Mouse (Mus musculus): ENCODE measurements around the gene Rnf220. TPM values are rescaled to one million over a fixed set of nuclear protein-coding genes. Genes with fewer than 3 reads are reported as not detected.
A peak's percentile ranks its signal among the peaks of the same experiment; 100 is the strongest.

The Rnf220 gene
- polyA plus RNA-seq, 1 experiment from 2014 or later: 106 TPM

DNA sequence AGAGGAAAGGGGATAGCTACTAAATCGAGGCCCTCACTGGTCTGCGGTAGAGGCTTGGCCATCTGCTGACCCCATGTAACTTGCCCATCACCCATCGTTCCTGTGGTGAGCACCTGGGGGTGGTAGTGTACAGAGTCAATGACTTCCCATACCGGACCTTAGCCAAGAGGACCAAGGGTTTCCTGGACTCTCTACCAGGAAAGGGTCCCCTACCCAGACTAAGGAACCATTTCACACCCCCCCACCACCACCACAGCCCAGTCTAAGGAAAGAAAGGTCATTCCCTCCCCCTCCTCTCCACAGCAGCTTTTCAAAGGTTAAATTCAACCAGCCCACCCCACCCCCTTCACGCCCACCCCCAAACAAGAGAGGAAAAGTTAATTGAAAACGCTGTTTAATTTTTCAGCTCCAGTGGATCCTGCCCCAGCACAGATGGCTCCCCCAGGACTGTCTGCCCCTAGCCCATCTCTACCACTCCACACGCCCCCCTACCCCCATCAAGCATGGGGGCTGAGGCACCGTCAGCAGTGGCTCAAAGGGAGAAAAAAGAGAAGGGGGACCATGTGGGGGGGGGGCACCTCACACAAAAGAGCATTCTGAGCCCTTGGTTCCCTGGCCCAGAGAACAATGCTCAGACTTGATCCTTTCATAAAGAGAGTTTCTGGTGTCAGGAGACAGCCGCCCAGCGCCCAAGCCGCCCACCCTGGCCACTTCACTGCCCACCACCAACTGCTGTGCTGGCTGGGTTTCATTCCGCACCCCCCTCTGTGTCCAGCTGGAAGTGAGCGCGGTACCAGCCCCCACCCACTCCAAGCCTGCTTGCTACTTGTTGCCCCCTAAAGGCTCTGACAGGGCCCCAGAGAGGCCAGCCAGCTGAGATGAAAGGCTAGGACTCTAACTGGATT is 87.5 kb downstream of the Rnf220 start:
- peaks cover 16% of the 10 kb centered on the region for H3K27me3 ChIP-seq (ENCODE audit: low read depth, poor library complexity, severe bottlenecking)
- WGBS: 36% methylated on average over 14 of the region's 14 CpGs
- H3K4me1 ChIP-seq: peaks cover 89% of the 10 kb centered on the region
- no peaks in the 10 kb centered on the region for H3K9me3 ChIP-seq (replicated peaks)
- no peaks in the 10 kb centered on the region for H3K36me3 ChIP-seq
- peak overlapping the region; percentile 24 for H3K4me3 ChIP-seq
- DNase-seq (ENCODE audit: low spot score): peak; percentile 70
- H3K27ac ChIP-seq: peak overlapping the region; percentile 89

DNA sequence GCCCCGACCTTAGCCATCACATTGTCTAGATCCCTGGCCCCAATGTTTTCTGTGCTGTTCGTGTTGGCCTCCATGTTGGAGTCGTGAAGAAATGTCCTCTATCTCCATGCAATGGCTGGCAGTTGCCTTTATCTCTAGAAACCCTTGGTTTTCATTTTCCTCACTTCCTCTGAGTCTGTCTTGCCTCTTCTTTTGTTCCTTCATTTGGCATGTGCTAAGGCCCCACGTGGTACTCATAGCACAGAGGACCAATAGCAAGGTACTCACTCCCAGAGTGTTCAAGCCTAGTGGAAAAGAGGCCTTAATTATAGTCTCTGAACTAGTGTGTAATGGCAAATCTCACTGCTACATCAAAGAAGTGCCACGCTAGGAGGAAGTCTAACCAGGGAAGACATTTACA is 88.9 kb downstream of the Rnf220 start:
- Histone ChIP-seq H3K36me3 (no peaks in the 10 kb centered on the region), H3K4me1 (peaks cover 89% of the 10 kb centered on the region), H3K4me3 (no peak overlapping the region), H3K27me3 (ENCODE audit: low read depth, poor library complexity, severe bottlenecking) (peaks cover 16% of the 10 kb centered on the region), H3K9me3 (replicated peaks) (no peaks in the 10 kb centered on the region), H3K27ac (peak overlapping the region; percentile 89)
- DNase-seq (ENCODE audit: low spot score): no peak
- WGBS: 87% methylated on average over 5 of the region's 5 CpGs

DNA sequence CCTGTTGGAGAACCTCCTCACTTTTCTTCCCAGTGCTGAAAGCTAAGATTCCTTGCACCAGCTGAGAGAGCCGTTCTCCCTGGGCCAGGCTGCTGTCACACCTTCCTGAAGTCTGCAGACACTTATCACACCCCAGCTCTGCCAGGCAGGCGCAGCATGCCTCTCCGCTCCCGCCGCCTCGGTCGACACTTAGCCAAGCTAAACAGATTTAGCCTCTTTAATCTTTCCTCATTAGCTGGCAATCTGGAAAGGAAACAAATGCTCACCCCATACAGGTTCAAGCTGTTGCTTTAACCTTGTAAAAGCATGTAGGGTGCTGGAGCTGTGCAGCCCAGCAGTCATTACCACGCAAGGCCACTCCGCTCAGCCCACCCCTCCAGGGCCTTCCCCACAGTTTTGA is 90.9 kb downstream of the Rnf220 start:
- Histone ChIP-seq H3K27ac (peak overlapping the region; percentile 73), H3K27me3 (ENCODE audit: low read depth, poor library complexity, severe bottlenecking) (peaks cover 16% of the 10 kb centered on the region), H3K4me1 (peaks cover 74% of the 10 kb centered on the region), H3K36me3 (no peaks in the 10 kb centered on the region), H3K9me3 (replicated peaks) (no peaks in the 10 kb centered on the region), H3K4me3 (no peak overlapping the region)
- peak; percentile 62 for DNase-seq (ENCODE audit: low spot score)
- WGBS: 13% methylated on average over 9 of the region's 9 CpGs

DNA sequence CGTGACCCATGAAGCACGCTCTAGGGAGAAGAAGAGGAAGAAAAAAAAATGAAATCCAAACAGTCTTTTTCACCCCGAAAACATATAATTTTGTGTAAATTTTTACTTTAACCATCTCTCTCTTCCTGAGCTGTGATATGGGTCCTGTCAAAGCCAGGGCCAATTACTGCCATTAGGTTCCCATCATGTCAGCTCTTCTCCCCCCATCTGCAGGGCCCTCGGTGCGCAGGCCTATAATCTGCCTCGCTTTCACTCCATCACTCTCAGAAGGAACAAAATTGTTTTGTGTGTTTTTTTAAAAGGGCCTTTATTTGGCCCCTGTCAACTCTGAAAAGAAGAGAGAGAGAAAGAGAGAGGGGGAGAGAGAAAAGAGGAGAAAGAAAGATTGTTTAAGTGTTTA is 91.6 kb downstream of the Rnf220 start:
- no peak overlapping the region for H3K4me3 ChIP-seq
- WGBS: 81% methylated on average over 6 of the region's 6 CpGs
- peaks cover 66% of the 10 kb centered on the region for H3K4me1 ChIP-seq
- no peaks in the 10 kb centered on the region for H3K36me3 ChIP-seq
- H3K27me3 ChIP-seq (ENCODE audit: low read depth, poor library complexity, severe bottlenecking): peaks cover 16% of the 10 kb centered on the region
- DNase-seq (ENCODE audit: low spot score): no peak
- peak overlapping the region; percentile 73 for H3K27ac ChIP-seq
- H3K9me3 ChIP-seq (replicated peaks): no peaks in the 10 kb centered on the region

DNA sequence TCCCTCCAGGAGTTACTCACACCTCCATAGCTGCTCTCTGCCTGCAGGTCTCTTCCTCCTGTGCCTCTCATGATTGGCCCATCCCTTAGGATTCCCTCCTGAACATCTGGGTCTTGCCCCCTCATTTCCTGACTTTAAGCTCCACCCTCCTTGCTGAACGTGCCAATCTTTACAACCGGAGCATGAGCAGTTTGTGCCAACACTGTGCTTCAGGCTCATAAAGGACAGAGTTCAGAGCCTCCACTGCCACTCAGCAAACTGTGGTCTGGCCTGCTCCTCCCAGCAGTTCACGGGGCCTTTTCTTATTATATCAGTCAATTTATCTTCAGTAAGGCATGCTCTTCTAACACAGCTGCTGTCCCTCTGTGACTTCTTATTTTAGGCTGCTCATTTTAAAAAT is 93.4 kb downstream of the Rnf220 start:
- Histone ChIP-seq H3K36me3 (no peaks in the 10 kb centered on the region), H3K27me3 (ENCODE audit: low read depth, poor library complexity, severe bottlenecking) (peaks cover 16% of the 10 kb centered on the region), H3K4me3 (no peak overlapping the region), H3K27ac (0 out of 2 replicates have a peak overlapping the region, but pooled peaks have one; percentile 21), H3K4me1 (peaks cover 50% of the 10 kb centered on the region), H3K9me3 (replicated peaks) (no peaks in the 10 kb centered on the region)
- no peak for DNase-seq (ENCODE audit: low spot score)
- WGBS: 48% methylated on average over 3 of the region's 3 CpGs

DNA sequence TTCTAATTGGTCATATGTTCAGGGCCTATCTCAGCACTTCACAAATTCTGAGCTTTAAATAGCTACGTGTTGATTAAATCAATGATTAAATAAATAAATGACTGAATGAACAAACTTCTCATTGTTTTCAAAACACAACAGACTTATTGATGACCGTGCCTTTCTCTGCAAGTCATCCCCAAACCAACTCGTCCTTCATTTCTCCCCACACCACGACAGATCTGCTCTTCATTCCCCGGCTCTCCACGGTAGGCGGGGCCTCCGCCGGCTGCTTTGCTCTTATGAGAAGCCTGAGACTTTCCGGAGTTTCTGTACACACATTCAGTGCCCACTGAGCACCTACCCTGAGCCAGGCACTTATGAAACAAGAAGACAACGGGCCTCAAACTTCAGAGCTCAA is 99.7 kb downstream of the Rnf220 start:
- H3K27ac ChIP-seq: no peak overlapping the region
- no peak for DNase-seq (ENCODE audit: low spot score)
- WGBS: 71% methylated on average over 11 of the region's 11 CpGs
- H3K4me1 ChIP-seq: peaks cover 38% of the 10 kb centered on the region
- H3K27me3 ChIP-seq (ENCODE audit: low read depth, poor library complexity, severe bottlenecking): peaks cover 12% of the 10 kb centered on the region; the same call in 1 of the 2 replicates
- no peak overlapping the region for H3K4me3 ChIP-seq
- H3K36me3 ChIP-seq: no peaks in the 10 kb centered on the region
- no peaks in the 10 kb centered on the region for H3K9me3 ChIP-seq (replicated peaks)

DNA sequence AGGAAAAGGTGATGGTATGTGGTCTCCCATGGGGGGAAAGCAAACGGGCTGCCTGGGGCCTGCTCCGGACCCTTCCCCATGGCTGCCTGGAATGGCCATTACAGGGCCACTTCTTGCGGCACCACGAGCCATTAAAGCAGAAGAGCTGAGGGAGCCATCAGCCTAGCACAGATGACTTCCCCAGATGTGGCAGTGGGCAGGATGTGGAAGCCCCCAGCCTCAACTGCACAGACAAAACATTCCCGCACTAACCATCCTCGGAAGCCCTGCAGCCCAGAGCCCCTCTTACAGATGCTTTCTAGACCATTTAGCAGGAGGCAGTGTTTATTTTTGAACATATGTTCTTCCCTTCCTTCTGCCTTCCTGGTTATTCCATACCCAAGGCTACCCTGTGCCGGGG is 103.8 kb downstream of the Rnf220 start:
- Histone ChIP-seq H3K27ac (peak overlapping the region; percentile 78), H3K4me1 (peaks cover 63% of the 10 kb centered on the region), H3K4me3 (no peak overlapping the region), H3K27me3 (ENCODE audit: low read depth, poor library complexity, severe bottlenecking) (peaks cover 28% of the 10 kb centered on the region; the same call in 1 of the 2 replicates), H3K9me3 (replicated peaks) (no peaks in the 10 kb centered on the region), H3K36me3 (no peaks in the 10 kb centered on the region)
- 39% methylated on average over 7 of the region's 7 CpGs for WGBS
- DNase-seq (ENCODE audit: low spot score): no peak

DNA sequence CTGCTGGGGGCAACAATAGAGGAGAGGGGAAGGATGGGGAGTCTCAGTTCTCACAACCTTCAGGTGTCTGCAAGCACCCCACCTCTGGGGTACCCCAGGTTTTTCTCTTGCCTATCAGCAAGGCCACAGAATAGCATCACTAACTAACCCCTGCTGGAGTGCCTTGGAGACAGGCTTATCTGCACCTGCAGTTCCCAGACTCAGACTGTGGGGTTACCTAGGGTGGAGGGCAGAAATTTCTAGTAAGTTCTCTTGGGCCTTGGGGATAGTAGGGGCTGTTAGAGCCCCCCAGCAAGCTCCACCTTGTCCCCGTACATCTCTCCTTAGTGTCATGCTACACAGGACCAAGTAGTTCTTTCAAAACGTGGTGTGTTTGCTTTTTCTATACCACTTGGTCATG is 104.5 kb downstream of the Rnf220 start:
- peak overlapping the region; percentile 33 for H3K4me3 ChIP-seq
- DNase-seq (ENCODE audit: low spot score): no peak
- WGBS: 22% methylated on average over 2 of the region's 2 CpGs

DNA sequence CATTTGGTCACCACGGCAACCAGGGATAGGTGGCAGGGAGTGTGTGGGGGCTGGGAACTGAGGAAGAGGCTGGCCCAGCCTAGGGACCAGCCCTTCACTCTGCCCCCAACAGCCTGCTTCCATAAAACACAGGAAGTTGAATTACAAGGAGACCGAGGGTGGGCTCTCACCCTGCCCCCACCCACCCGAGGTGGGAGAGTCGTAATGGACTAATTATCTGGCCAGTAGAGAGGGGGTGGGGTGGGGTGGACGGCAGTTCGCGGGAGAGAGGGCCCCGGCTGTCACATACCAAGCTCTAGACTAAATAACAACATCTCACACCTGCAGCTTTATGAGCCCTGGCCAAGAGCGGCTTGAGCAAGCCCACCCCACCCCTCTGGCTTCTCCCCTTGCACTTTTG is 104.9 kb downstream of the Rnf220 start:
- DNase-seq (ENCODE audit: low spot score): peak; percentile 81
- peak overlapping the region; percentile 78 for H3K27ac ChIP-seq
- peaks cover 53% of the 10 kb centered on the region for H3K4me1 ChIP-seq
- no peaks in the 10 kb centered on the region for H3K36me3 ChIP-seq
- peak overlapping the region; percentile 33 for H3K4me3 ChIP-seq
- under 1% methylated on average over 9 of the region's 9 CpGs for WGBS
- peaks cover 28% of the 10 kb centered on the region; the same call in 1 of the 2 replicates for H3K27me3 ChIP-seq (ENCODE audit: low read depth, poor library complexity, severe bottlenecking)
- no peaks in the 10 kb centered on the region for H3K9me3 ChIP-seq (replicated peaks)

More for the DNA sequence above, 104.5 kb downstream of the Rnf220 start:
- no peaks in the 10 kb centered on the region for H3K9me3 ChIP-seq (replicated peaks)
- H3K4me1 ChIP-seq: peaks cover 57% of the 10 kb centered on the region
- peaks cover 28% of the 10 kb centered on the region; the same call in 1 of the 2 replicates for H3K27me3 ChIP-seq (ENCODE audit: low read depth, poor library complexity, severe bottlenecking)
- no peaks in the 10 kb centered on the region for H3K36me3 ChIP-seq
- peak overlapping the region; percentile 78 for H3K27ac ChIP-seq

DNA sequence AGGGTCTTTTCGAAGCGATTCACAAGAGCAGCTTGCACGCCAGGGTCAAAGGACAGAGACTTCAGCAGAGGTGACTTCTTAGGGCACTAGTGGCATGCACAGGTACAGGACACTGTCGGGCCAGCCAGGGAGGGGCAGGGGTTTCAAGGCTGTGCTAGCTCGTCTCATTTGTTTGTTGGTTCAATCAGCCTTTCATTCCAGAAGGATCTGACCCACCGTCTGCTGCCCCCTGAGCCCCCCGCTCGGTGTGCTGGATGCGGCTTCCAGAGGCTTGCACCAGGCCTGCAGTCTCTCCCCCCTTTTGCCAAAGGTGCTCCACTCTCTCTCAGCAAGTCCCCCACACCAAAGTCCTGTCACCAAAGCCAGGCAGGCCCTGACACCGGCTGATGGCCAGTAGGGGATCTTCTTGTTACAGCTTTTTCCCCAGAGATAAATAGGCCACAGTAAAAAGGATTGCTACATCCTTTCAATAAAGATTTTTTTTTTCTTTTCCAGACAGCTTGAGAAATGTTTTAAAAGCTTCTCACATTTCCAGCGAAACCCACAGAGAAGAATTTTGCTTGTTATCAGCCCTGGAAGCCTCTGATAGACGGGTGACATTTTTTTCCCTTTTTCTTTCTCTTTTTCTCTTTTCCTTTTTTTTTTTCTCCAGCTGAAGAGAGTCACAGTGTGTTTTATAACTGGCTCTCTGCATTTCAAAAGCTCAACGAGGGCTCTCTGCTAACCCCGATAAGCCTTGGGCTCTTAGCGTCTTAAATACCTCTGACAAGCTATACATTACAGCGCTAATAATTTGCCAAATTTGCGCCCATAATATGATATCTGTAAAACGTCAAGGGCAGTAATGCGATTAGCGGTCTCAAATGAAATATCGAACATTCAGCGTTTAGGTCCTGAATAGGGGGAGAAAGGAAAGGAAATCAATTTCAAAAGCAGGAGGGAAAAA is 105.7 kb downstream of the Rnf220 start:
- DNase-seq (ENCODE audit: low spot score): no peak
- no peaks in the 10 kb centered on the region for H3K9me3 ChIP-seq (replicated peaks)
- peak overlapping the region; percentile 33 for H3K4me3 ChIP-seq
- H3K36me3 ChIP-seq: no peaks in the 10 kb centered on the region
- H3K27me3 ChIP-seq (ENCODE audit: low read depth, poor library complexity, severe bottlenecking): peaks cover 28% of the 10 kb centered on the region; the same call in 1 of the 2 replicates
- H3K4me1 ChIP-seq: peaks cover 53% of the 10 kb centered on the region
- WGBS: 21% methylated on average over 22 of the region's 22 CpGs
- peak overlapping the region; percentile 78 for H3K27ac ChIP-seq

DNA sequence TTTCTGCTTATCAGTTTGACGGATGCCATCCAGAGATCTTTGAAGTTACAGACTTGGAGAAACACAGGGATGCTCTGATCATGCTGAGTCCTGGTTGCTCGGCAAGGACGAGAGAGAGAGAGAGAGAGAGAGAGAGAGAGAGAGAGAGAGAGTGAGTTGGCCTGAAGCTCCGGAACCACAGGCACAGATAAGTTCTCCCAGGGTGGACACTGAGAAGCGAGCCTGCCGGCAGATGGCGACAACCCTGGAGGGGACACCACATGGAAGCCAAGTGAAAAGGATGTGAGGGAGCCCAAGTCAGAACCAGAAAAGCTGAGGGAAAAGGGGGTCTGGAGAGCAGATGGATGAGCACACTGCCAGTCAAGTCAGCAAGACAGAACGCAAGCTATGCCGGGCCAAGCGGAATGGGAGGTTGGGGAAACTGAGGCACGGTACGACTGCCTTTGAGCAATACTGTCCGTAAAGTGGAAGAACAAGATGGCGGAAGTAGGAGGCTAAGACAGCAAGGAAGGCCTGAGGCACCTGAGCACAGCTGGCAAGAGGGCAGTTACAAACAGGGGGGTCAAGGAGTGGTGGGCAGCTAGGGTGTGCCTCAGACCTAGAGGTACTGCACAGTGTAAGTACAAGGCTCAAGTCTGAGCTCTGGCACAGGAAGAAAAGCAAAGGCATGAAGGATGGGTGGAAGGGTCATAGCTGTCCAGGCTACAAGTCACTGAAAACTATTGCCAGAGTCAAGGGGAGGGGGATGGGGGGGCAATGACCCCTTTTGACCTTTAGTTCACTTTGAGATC is 107.4 kb downstream of the Rnf220 start:
- Histone ChIP-seq H3K27ac (peak overlapping the region; percentile 42; the same call in 1 of the 2 replicates), H3K4me3 (no peak overlapping the region), H3K27me3 (ENCODE audit: low read depth, poor library complexity, severe bottlenecking) (peaks cover 28% of the 10 kb centered on the region; the same call in 1 of the 2 replicates), H3K9me3 (replicated peaks) (no peaks in the 10 kb centered on the region), H3K36me3 (no peaks in the 10 kb centered on the region), H3K4me1 (peaks cover 60% of the 10 kb centered on the region)
- no peak for DNase-seq (ENCODE audit: low spot score)
- WGBS: 72% methylated on average over 14 of the region's 14 CpGs

DNA sequence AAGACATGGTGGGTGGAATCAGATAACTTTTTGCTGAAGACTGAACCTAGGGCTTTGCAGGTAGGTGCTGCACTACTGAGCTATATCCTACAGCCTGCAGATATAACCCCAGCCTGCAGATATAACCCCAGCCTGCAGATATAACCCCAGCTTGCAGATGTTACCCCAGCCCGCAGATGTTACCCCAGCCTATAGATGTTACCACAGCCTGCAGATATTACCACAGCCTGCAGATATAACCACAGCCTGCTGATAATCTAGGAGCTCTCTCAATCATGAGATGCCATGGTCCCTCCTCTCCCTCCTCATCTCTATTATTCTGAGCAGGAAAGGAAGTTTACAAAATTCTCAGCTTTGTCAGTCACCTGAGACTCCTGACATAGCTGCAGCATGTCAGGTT is 111.6 kb downstream of the Rnf220 start:
- H3K27ac ChIP-seq: no peak overlapping the region
- DNase-seq (ENCODE audit: low spot score): no peak
- H3K4me1 ChIP-seq: peaks cover 43% of the 10 kb centered on the region
- no peak overlapping the region for H3K4me3 ChIP-seq
- peaks cover 4% of the 10 kb centered on the region; the same call in 1 of the 2 replicates for H3K27me3 ChIP-seq (ENCODE audit: low read depth, poor library complexity, severe bottlenecking)
- 95% methylated on average over 1 of the region's 1 CpGs for WGBS
- no peaks in the 10 kb centered on the region for H3K9me3 ChIP-seq (replicated peaks)
- no peaks in the 10 kb centered on the region for H3K36me3 ChIP-seq

Data from limb, embryonic 10.5 days (tissue).